Mouse (Mus musculus) hindbrain, embryonic 12.5 days (tissue): Measurements from ENCODE around the gene Etv5. TPM values are rescaled to one million over a fixed set of nuclear protein-coding genes. Genes with fewer than 3 reads are reported as not detected.

ENCODE experiments used
- ATAC-seq: fragments of 200-750 bp; cut with Nextera tagmentation; 2 replicates; pipeline ENCODE4 v1.8.0; 2017; ENCODE audit warnings: moderate TSS enrichment; ENCODE audit not compliant: low FRiP score
- H3K27ac ChIP-seq: fragments of 300-500 bp; sonication (generic); 2 replicates; pipeline ENCODE4 v1.5.1; 2016; ENCODE audit warnings: mild to moderate bottlenecking
- H3K27me3 ChIP-seq: fragments of 300-500 bp; sonication (generic); 2 replicates; pipeline ENCODE4 v1.6.1; 2016; ENCODE audit warnings: mild to moderate bottlenecking
- H3K36me3 ChIP-seq: fragments of 300-500 bp; sonication (generic); 2 replicates; pipeline ENCODE4 v1.6.1; 2016; ENCODE audit warnings: mild to moderate bottlenecking
- H3K4me1 ChIP-seq: fragments of 300-500 bp; sonication (generic); 2 replicates; pipeline ENCODE4 v1.6.1; 2016
- H3K4me2 ChIP-seq: fragments of 300-500 bp; sonication (generic); replicated peaks from 2 replicates; pipeline ENCODE4 v1.6.1; 2016; ENCODE audit warnings: mild to moderate bottlenecking
- H3K4me3 ChIP-seq: fragments of 300-500 bp; sonication (generic); 2 replicates; pipeline ENCODE4 v1.5.1; 2016; ENCODE audit warnings: mild to moderate bottlenecking
- H3K9ac ChIP-seq: fragments of 300-500 bp; sonication (generic); 2 replicates; pipeline ENCODE4 v1.6.1; 2016; ENCODE audit warnings: mild to moderate bottlenecking, moderate library complexity
- H3K9me3 ChIP-seq: fragments of 300-500 bp; sonication (generic); replicated peaks from 2 replicates; pipeline ENCODE4 v1.6.1; 2016; ENCODE audit warnings: mild to moderate bottlenecking
- WGBS: fragments of 180-500 bp; shearing (Covaris S2); methylation state at CpG from one replicate; pipeline ENCODE4 v1.1.7; 2016; 5-methylcytosine and 5-hydroxymethylcytosine counted together
- polyA plus RNA-seq: library from polyadenylated mRNA; unstranded; fragments of >200 nt; fragmentation: Nextera tagmentation; extraction: Ambion mirVana; gene quantifications from 2 replicates; pipeline ENCODE4 v1.2.1, GENCODE M21; 2016

Gene Etv5
- 25.4 and 27.3 TPM in 2 replicates for polyA plus RNA-seq

DNA sequence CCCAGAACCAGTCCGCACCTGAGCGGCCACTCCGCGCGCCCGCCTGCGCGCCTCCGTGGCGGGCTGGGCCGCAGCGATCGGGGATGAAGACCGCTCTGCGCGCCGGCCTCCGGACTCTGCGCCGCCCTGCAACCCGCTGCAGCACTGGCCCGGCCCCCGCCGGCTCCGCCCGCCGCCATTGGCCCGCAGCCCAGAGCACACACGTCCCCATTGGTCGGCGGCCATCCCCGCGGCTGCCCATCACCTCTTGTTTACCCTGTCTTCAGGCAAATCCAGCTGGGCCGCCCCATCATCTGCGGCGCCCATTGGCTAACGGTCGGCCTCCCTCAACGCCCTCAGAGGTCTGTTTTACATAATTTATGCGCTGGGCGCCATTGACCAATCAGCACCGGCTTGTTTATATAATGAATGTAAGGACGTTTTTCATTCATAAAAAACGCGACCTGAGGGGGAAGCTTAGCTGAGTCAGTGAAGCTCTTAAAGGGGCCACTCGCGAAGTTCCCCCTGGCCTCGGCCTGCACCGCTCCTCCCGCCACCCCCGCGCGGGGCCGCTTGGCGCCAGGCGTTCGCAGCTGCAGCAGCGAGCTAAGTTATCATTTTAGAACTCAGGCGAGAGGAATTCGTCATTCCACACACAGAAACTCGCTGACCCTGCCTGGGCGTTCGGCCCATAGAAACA is at the start of gene Etv5:
TSS of gene Etv5 (minus strand) at position 221 of the 679 bp plus-strand sequence.
- H3K4me2 ChIP-seq, result peak within 1 kb of the TSS; percentile 100
- H3K27ac ChIP-seq, result peak within 1 kb of the TSS; percentile 60
- WGBS, result under 1% methylated on average over 57 of the region's 63 CpGs
- no peaks in the 10 kb centered on the region for H3K9me3 ChIP-seq
- H3K27me3 ChIP-seq, result peaks cover 66% of the 10 kb centered on the region
- H3K4me1 ChIP-seq, result peaks cover 25% of the 10 kb centered on the region
- no peaks in the 10 kb centered on the region for H3K36me3 ChIP-seq
- ATAC-seq, result peak; percentile 99
- H3K4me3 ChIP-seq, result peak within 1 kb of the TSS; percentile 82
- H3K9ac ChIP-seq, result peak within 1 kb of the TSS; percentile 70

DNA sequence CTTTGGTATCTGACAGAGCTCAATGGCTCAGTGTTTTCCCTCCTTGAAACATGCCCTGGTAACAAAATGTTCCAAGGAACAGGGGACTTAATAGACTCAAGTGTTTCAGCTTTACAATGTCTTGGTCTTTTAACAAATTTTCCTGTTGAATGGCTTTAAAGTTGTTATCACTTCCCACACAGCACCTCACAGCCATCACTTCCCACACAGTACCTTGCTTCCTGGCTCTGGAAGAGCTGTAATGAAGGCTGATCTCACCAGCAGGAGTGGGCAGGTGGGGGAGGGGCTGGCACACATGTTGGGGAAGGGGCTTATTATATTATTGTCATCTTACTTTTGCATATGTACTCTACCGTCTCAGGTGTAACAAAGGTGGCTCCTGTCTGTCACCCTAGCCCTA is 44.4 kb upstream of the Etv5 start:
- H3K9me3 ChIP-seq, result no peaks in the 10 kb centered on the region
- H3K4me2 ChIP-seq, result no peak overlapping the region
- 89% methylated on average over 1 of the region's 1 CpGs for WGBS
- H3K36me3 ChIP-seq, result no peaks in the 10 kb centered on the region
- H3K27me3 ChIP-seq, result no peaks in the 10 kb centered on the region; the same call in 1 of the 2 replicates
- ATAC-seq, result no peak
- no peak overlapping the region for H3K27ac ChIP-seq
- no peak overlapping the region for H3K9ac ChIP-seq
- H3K4me1 ChIP-seq, result no peaks in the 10 kb centered on the region
- no peak overlapping the region for H3K4me3 ChIP-seq

DNA sequence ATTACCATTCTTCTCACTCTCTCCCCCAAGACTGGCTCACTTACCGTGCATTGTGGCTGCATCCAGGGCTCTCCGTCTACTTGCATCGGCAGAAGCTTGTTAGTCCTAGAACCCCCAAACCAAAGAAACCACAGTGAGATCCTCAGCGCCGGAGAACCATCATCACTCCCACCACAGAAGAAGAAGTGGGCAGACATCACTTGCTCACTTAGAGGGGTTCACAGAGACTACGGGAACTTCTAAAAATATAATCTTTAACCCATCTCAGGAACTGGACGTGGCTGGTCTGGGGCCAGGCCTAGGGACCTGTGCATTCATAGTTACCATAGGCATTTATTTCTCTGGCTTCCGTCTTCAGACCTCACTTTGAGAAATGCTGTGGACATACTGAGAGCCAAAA is 39.8 kb upstream of the Etv5 start:
- Histone ChIP-seq H3K4me1 (no peaks in the 10 kb centered on the region), H3K4me2 (no peak overlapping the region), H3K36me3 (no peaks in the 10 kb centered on the region), H3K4me3 (no peak overlapping the region), H3K27me3 (no peaks in the 10 kb centered on the region; the same call in 1 of the 2 replicates), H3K27ac (no peak overlapping the region), H3K9ac (no peak overlapping the region), H3K9me3 (no peaks in the 10 kb centered on the region)
- WGBS, result 95% methylated on average over 8 of the region's 8 CpGs
- no peak for ATAC-seq

DNA sequence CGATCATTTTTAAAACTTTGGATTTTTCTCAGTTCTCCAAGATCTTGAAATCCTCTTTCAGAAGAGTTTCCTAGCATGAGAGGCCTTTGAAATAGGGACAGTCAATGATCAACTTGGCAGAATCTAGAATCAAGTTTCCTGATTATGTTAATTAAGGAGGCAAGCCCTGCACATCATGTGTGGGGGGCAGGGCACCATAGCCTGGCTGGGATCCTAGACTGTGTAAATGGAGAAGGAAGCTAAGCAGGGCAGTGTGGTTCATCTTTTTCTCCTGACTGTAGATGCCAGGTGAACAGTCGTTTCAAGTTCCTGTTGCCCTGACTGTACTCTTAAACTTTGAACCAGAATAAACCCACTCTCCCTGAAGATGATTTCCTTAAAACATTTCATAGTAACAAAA is 32.2 kb upstream of the Etv5 start:
- H3K4me1 ChIP-seq, result no peaks in the 10 kb centered on the region
- no peak overlapping the region for H3K4me2 ChIP-seq
- H3K27ac ChIP-seq, result no peak overlapping the region
- H3K9me3 ChIP-seq, result no peaks in the 10 kb centered on the region
- no peak overlapping the region for H3K4me3 ChIP-seq
- no peaks in the 10 kb centered on the region for H3K36me3 ChIP-seq
- no peak for ATAC-seq
- H3K9ac ChIP-seq, result no peak overlapping the region
- WGBS, result 94% methylated on average over 2 of the region's 2 CpGs
- H3K27me3 ChIP-seq, result no peaks in the 10 kb centered on the region

DNA sequence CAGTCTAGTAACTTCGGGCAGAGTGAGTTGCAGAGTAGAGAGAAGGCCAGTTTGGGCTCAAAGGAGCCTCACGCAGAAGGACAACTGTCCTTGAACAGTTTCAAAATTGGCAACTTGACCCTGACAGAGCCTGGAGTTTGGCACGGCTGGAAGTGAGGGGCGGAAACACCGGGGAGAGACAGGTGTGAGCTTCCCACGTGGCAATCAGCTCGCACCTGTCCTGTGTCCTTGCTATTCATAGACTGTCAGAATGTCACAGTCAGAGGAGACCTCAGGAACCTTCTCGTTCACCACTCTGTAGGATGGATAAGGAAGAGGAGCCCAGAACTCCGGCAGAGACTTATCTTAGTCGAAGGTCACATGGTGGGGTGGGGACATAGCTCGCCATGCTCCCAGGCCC is 29.9 kb upstream of the Etv5 start:
- ATAC-seq, result no peak
- Histone ChIP-seq H3K4me1 (no peaks in the 10 kb centered on the region), H3K36me3 (no peaks in the 10 kb centered on the region), H3K9ac (no peak overlapping the region), H3K27ac (no peak overlapping the region), H3K4me2 (no peak overlapping the region), H3K27me3 (no peaks in the 10 kb centered on the region), H3K4me3 (no peak overlapping the region), H3K9me3 (no peaks in the 10 kb centered on the region)
- 88% methylated on average over 11 of the region's 11 CpGs for WGBS

DNA sequence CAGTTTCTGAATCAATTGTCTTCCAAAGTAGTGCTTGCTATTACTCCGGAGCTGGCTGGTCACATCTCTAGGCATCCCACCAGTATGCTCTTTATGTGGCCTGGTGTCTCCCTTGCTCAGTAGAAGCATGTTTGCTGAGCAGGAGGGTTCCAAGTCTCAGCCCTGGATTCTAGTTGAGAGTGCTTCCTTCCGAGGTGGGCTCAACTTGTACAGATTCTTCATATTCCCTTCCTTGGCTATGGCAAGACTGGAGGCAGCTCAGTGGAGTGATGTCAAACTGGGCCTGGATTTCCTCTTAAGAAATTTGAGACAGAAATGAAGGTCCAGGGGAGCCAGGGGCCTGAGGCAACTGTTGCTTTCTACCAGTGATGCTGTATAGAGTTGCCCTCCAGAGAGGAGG is 27.6 kb upstream of the Etv5 start:
- 88% methylated on average over 2 of the region's 2 CpGs for WGBS
- no peak overlapping the region for H3K4me2 ChIP-seq
- H3K9ac ChIP-seq, result no peak overlapping the region
- no peak overlapping the region for H3K4me3 ChIP-seq
- no peak for ATAC-seq
- no peaks in the 10 kb centered on the region for H3K36me3 ChIP-seq
- no peaks in the 10 kb centered on the region for H3K27me3 ChIP-seq
- no peaks in the 10 kb centered on the region for H3K4me1 ChIP-seq
- no peaks in the 10 kb centered on the region for H3K9me3 ChIP-seq
- no peak overlapping the region for H3K27ac ChIP-seq

DNA sequence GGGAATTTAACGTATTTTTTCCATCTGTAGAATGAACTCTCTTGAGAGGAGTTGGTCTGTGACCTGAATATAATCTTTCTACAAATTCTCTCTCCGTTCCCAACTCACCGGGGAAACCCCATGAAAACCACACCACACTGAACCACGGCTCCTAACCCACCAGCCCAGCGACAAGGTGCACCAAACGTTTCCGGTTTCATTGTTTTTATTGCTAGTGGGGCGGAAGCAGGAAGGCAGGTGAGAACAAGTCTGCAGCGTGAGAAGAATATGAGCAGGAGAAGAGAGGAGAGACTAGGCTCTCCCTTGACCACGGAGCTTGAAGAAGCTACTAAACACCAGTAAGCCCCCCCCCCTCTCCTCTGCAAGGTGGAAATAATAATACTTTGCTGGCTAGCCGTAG is 26.9 kb upstream of the Etv5 start:
- no peak for ATAC-seq
- Histone ChIP-seq H3K4me2 (no peak overlapping the region), H3K9me3 (no peaks in the 10 kb centered on the region), H3K27ac (no peak overlapping the region), H3K4me3 (no peak overlapping the region), H3K9ac (no peak overlapping the region), H3K36me3 (no peaks in the 10 kb centered on the region), H3K27me3 (no peaks in the 10 kb centered on the region), H3K4me1 (no peaks in the 10 kb centered on the region)
- WGBS, result 82% methylated on average over 11 of the region's 11 CpGs

DNA sequence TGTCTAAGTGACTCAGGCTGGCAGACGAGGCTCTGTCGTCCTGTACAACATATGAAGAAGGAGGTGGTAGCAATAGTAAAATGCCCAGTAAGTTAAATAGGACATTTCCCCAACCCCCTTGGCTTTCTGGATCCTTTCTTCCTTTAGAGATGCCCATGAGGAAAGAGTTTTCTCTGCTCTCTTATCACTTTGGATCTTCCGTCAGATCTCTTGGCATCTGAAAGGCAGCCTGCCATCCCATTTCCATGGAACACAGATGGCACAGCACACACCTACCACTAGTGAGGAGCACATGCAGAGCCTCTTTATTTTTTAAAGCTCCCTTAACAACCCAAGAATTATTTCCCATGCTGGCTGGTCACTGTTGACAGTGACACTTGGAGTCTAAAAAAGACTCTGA is 22.7 kb upstream of the Etv5 start:
- Histone ChIP-seq H3K4me2 (no peak overlapping the region), H3K36me3 (no peaks in the 10 kb centered on the region), H3K27me3 (no peaks in the 10 kb centered on the region), H3K27ac (no peak overlapping the region), H3K9ac (no peak overlapping the region), H3K4me1 (no peaks in the 10 kb centered on the region), H3K4me3 (no peak overlapping the region), H3K9me3 (no peaks in the 10 kb centered on the region)
- ATAC-seq, result no peak
- WGBS, result 77% methylated on average over 3 of the region's 3 CpGs

DNA sequence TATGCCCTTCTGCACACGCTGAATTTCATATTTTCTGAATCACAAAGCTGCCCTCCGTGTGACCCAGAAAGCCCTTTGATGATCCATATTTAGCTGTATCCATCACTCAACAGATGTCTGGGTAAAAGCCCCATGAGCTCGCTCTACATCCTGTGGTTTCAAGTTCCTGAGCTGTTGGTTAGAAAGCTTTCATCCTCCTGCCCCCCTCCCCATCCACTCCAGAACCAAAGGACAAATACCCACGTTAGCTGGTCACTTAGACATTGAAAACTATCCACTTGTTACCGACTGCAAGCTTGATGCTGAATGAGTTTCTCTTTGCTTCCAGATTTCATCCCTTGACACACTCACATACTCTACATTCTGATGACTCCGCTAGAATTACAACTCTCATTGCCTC is 22.2 kb upstream of the Etv5 start:
- Histone ChIP-seq H3K4me2 (no peak overlapping the region), H3K4me1 (peaks cover 2% of the 10 kb centered on the region; the same call in 1 of the 2 replicates), H3K9me3 (no peaks in the 10 kb centered on the region), H3K27ac (no peak overlapping the region), H3K4me3 (no peak overlapping the region), H3K9ac (no peak overlapping the region), H3K36me3 (no peaks in the 10 kb centered on the region), H3K27me3 (no peaks in the 10 kb centered on the region; the same call in 1 of the 2 replicates)
- no peak for ATAC-seq
- 74% methylated on average over 6 of the region's 6 CpGs for WGBS

DNA sequence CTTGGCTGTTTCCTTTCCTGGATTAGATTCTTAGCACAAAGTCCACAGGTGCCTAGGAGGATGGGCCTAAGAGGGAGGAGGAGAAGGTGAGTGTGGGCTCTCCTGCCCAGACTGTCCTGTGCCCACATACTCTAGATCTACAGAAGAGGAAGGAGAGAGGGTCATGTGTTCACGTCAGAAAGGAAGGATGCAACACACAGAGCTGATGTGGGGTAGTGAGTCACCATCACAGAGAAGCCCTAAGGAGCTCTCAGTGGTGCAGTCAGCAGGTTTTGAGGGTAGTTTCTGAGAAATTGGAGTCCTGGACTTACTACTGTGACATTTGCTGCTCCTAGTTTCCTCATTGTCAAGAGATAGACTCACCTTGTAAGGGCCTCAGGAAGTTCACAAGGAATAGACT is 21.4 kb upstream of the Etv5 start:
- ATAC-seq, result no peak
- H3K9ac ChIP-seq, result no peak overlapping the region
- no peak overlapping the region for H3K4me2 ChIP-seq
- H3K9me3 ChIP-seq, result no peaks in the 10 kb centered on the region
- H3K27ac ChIP-seq, result no peak overlapping the region
- H3K4me1 ChIP-seq, result peaks cover 3% of the 10 kb centered on the region; the same call in 1 of the 2 replicates
- WGBS, result 75% methylated on average over 1 of the region's 1 CpGs
- H3K36me3 ChIP-seq, result no peaks in the 10 kb centered on the region
- no peaks in the 10 kb centered on the region; the same call in 1 of the 2 replicates for H3K27me3 ChIP-seq
- no peak overlapping the region for H3K4me3 ChIP-seq

DNA sequence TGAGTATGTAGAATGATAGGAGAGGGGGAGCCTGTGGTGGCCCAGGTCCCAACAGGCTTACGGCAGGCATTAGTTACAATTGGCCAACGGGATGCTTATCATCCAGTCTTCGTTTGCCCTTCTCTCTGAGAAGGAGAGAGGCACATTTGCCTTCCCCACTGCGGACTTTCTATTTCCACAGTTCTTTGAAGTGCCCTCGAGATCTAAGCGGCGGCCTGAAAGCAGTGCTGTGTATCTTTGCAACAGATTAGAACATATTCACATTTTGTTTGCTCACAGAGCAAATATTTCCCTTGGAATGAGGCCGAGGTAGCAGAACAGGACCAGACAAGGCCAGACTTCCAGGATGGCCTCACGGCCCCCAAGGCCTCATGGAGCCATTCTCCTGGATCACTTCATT is 12.6 kb upstream of the Etv5 start:
- H3K27ac ChIP-seq, result no peak overlapping the region
- no peak overlapping the region for H3K4me3 ChIP-seq
- no peak overlapping the region for H3K4me2 ChIP-seq
- H3K9me3 ChIP-seq, result no peaks in the 10 kb centered on the region
- H3K9ac ChIP-seq, result no peak overlapping the region
- H3K27me3 ChIP-seq, result no peaks in the 10 kb centered on the region; the same call in 1 of the 2 replicates
- peaks cover 5% of the 10 kb centered on the region; the same call in 1 of the 2 replicates for H3K4me1 ChIP-seq
- WGBS, result 88% methylated on average over 9 of the region's 9 CpGs
- no peaks in the 10 kb centered on the region for H3K36me3 ChIP-seq
- ATAC-seq, result no peak

DNA sequence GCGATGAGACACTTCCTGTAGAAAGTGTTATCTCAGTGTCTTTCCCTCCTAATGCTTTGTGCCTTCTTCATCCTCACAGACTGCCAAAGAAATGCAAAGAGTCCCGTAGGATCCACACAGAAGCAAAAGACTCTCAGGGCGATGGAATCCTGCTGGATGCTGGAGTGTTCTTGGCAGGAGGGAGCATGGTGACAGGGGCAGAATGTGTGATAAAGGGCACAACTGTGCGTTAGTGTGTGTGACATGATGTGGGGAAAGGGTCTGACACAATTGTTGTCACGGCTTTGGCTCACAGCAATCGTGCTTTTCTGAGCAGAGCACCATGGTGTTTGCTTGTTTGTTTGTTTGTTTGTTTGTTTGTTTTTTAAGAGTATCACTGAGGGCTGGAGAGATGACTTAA is 8.6 kb upstream of the Etv5 start:
- H3K4me3 ChIP-seq, result no peak overlapping the region
- H3K4me2 ChIP-seq, result no peak overlapping the region
- H3K27ac ChIP-seq, result no peak overlapping the region
- no peaks in the 10 kb centered on the region for H3K9me3 ChIP-seq
- H3K9ac ChIP-seq, result no peak overlapping the region
- H3K36me3 ChIP-seq, result no peaks in the 10 kb centered on the region
- ATAC-seq, result no peak
- WGBS, result 78% methylated on average over 6 of the region's 6 CpGs
- peaks cover 10% of the 10 kb centered on the region for H3K27me3 ChIP-seq
- no peaks in the 10 kb centered on the region for H3K4me1 ChIP-seq

DNA sequence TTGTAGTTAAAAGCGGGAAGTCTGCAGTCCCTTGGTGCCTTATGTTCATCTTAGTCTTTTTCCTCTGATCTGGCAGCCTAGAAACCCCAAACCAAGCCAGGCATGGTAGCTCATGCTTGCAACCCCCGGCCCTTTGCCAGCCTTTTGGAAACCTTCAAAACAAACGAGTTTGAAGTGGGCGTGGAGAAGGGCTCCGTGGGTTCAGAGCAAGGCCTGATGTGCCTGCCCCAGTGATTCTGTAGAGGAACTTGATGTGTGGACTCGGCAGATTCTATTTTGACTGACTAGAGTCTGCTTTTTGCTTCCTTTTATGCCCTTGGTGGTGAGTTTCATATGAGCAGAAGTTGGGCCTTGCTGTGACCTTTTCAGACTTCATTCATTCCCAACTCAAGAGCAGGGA is 5.3 kb upstream of the Etv5 start:
- no peaks in the 10 kb centered on the region for H3K9me3 ChIP-seq
- 60% methylated on average over 6 of the region's 6 CpGs for WGBS

More for the DNA sequence above, 5.3 kb upstream of the Etv5 start:
- H3K27ac ChIP-seq, result no peak overlapping the region
- H3K4me1 ChIP-seq, result peaks cover 16% of the 10 kb centered on the region
- H3K36me3 ChIP-seq, result no peaks in the 10 kb centered on the region
- peaks cover 35% of the 10 kb centered on the region for H3K27me3 ChIP-seq
- H3K9ac ChIP-seq, result no peak overlapping the region
- no peak overlapping the region for H3K4me3 ChIP-seq
- no peak for ATAC-seq
- H3K4me2 ChIP-seq, result no peak overlapping the region
